Mouse (Mus musculus) stomach, embryonic 15.5 days (tissue): ENCODE measurements around the gene Slc6a17. TPM values are rescaled to one million over a fixed set of nuclear protein-coding genes. Genes with fewer than 3 reads are reported as not detected.

Experiments
- ATAC-seq: fragments of 200-750 bp; cut with Nextera tagmentation; 2 replicates; pipeline ENCODE4 v1.8.0; 2017; ENCODE audit warnings: low read depth, moderate number of reproducible peaks, moderate TSS enrichment; ENCODE audit not compliant: insufficient read depth, low FRiP score
- H3K27ac ChIP-seq: fragments of 300-500 bp; sonication (generic); 2 replicates; pipeline ENCODE4 v1.5.1; 2015; ENCODE audit warnings: mild to moderate bottlenecking, inconsistent platforms
- H3K27me3 ChIP-seq: fragments of 300-500 bp; sonication (generic); replicated peaks from 2 replicates; pipeline ENCODE4 v1.6.1; 2015; ENCODE audit warnings: inconsistent platforms
- H3K36me3 ChIP-seq: fragments of 300-500 bp; sonication (generic); 2 replicates; pipeline ENCODE4 v1.6.1; 2015; ENCODE audit warnings: inconsistent platforms
- H3K4me1 ChIP-seq: fragments of 300-500 bp; sonication (generic); 2 replicates; pipeline ENCODE4 v1.6.1; 2015; ENCODE audit warnings: inconsistent platforms
- H3K4me2 ChIP-seq: fragments of 300-500 bp; sonication (generic); 2 replicates; pipeline ENCODE4 v1.6.1; 2015; ENCODE audit warnings: mild to moderate bottlenecking, inconsistent platforms
- H3K4me3 ChIP-seq: fragments of 300-500 bp; sonication (generic); replicated peaks from 2 replicates; pipeline ENCODE4 v1.5.1; 2015; ENCODE audit warnings: inconsistent platforms
- H3K9ac ChIP-seq: fragments of 300-500 bp; sonication (generic); 2 replicates; pipeline ENCODE4 v1.6.1; 2015; ENCODE audit warnings: inconsistent platforms
- H3K9me3 ChIP-seq: fragments of 300-500 bp; sonication (generic); 2 replicates; pipeline ENCODE4 v1.6.1; 2016; ENCODE audit warnings: inconsistent platforms
- WGBS: fragments of 180-500 bp; shearing (Covaris S2); methylation state at CpG from one replicate; pipeline ENCODE4 v1.1.7; 2015; 5-methylcytosine and 5-hydroxymethylcytosine counted together
- polyA plus RNA-seq: library from polyadenylated mRNA; unstranded; fragments of >200 nt; fragmentation: Nextera tagmentation; extraction: Ambion mirVana; gene quantifications from 2 replicates; pipeline ENCODE4 v1.2.1, GENCODE M21; 2015

Gene Slc6a17
- polyA plus RNA-seq, 1 experiment from 2014 or later, result 2.8 TPM

DNA sequence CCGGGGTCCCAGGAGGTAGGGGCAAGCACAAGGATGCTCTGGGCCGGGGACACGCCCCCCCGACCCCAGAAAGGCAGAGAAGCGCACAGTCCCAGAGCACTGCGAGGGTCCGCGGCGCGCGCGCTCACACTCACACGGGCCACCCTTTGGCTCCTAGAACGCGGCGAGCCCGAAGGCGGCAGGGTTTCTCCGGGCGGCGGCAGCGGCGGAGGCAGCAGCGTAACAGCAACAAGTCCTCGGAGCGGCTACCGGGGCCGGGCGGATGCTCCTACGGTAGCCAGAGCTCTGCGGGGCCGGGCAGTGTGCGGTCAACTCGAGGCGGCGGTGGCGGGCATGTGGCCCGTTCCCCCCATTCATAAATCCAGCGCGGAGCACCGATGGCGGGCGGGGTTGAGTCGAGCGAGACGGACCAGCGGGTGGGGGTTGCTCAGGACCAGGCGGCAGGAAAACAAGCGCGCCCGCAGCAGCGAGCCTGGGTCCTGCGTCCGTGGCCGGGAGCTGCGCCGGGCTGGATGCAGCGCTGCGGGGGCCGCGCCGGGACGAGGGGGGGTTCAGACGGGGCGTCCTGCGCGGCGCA, 58.5 kb downstream of the Slc6a17 start, which contains the start of gene Kcnc4:
TSS of gene Kcnc4 (minus strand) at position 357 of the 577 bp plus-strand sequence.
- no peak within 1 kb of the TSS for H3K27ac ChIP-seq
- H3K27me3 ChIP-seq, result peaks cover 90% of the 10 kb centered on the region
- peaks cover 22% of the 10 kb centered on the region for H3K4me1 ChIP-seq
- no peak within 1 kb of the TSS for H3K9ac ChIP-seq
- H3K9me3 ChIP-seq, result no peaks in the 10 kb centered on the region
- WGBS, result under 1% methylated on average over 62 of the region's 68 CpGs
- no peaks in the 10 kb centered on the region for H3K36me3 ChIP-seq
- peak within 1 kb of the TSS; percentile 96 for H3K4me2 ChIP-seq
- ATAC-seq, result peak; percentile 30; the same call in 1 of the 2 replicates
- H3K4me3 ChIP-seq, result peak within 1 kb of the TSS; percentile 47

GRCm38 (mm10) chr3:107458528-107459195, 59.2 kb downstream of the Slc6a17 start:
- H3K27ac ChIP-seq, result no peak overlapping the region
- 0% methylated on average over 50 of the region's 51 CpGs for WGBS
- ATAC-seq, result no peak
- peaks cover 91% of the 10 kb centered on the region for H3K27me3 ChIP-seq
- H3K36me3 ChIP-seq, result no peaks in the 10 kb centered on the region
- peak overlapping the region; percentile 96 for H3K4me2 ChIP-seq
- peak overlapping the region; percentile 47 for H3K4me3 ChIP-seq
- peaks cover 22% of the 10 kb centered on the region for H3K4me1 ChIP-seq
- H3K9me3 ChIP-seq, result no peaks in the 10 kb centered on the region
- no peak overlapping the region for H3K9ac ChIP-seq

DNA sequence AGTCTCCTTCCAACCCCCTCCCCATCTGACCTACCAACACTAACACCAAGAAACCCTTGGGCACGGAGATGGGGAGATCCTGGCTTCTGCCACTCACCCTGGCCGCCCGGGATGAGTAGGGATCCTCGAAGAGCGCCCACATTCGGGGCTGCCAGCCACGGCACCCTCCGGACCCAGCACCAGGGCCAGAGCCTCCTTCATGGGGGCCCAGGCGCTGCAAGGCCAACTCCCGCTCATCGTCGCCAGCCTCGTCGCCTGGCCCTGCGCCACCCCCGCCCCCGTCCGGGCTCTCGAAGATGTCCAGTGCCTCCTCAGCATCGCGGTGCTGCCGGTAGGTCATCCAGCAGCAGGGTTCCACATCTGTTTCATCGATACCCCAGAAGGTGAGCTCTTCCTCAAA, 59.7 kb downstream of the Slc6a17 start:
- no peak for ATAC-seq
- Histone ChIP-seq H3K27ac (no peak overlapping the region), H3K9ac (no peak overlapping the region), H3K27me3 (peaks cover 92% of the 10 kb centered on the region), H3K36me3 (no peaks in the 10 kb centered on the region), H3K4me1 (peaks cover 22% of the 10 kb centered on the region), H3K4me2 (peak overlapping the region; percentile 96), H3K9me3 (no peaks in the 10 kb centered on the region), H3K4me3 (peak overlapping the region; percentile 47)
- 3% methylated on average over 23 of the region's 23 CpGs for WGBS

- H3K27me3 ChIP-seq, result peaks cover 61% of the 10 kb centered on the region
- no peak for ATAC-seq
- H3K9me3 ChIP-seq, result no peaks in the 10 kb centered on the region
- no peak overlapping the region for H3K4me2 ChIP-seq
- no peak overlapping the region for H3K9ac ChIP-seq
- H3K4me1 ChIP-seq, result peaks cover 12% of the 10 kb centered on the region
- no peaks in the 10 kb centered on the region for H3K36me3 ChIP-seq
- no peak overlapping the region for H3K27ac ChIP-seq
- WGBS, result 67% methylated on average over 4 of the region's 4 CpGs
- no peak overlapping the region for H3K4me3 ChIP-seq
These were observed 63.5 kb downstream of the Slc6a17 start for GRCm38 (mm10) chr3:107454280-107454679.

GRCm38 (mm10) chr3:107446822-107447221, 71.0 kb downstream of the Slc6a17 start:
- no peaks in the 10 kb centered on the region for H3K27me3 ChIP-seq
- no peaks in the 10 kb centered on the region for H3K9me3 ChIP-seq
- ATAC-seq, result peak; percentile 55; the same call in 1 of the 2 replicates
- H3K4me1 ChIP-seq, result no peaks in the 10 kb centered on the region
- no peak overlapping the region for H3K4me3 ChIP-seq
- no peak overlapping the region for H3K4me2 ChIP-seq
- no peaks in the 10 kb centered on the region for H3K36me3 ChIP-seq
- H3K27ac ChIP-seq, result no peak overlapping the region
- H3K9ac ChIP-seq, result no peak overlapping the region
- WGBS, result 51% methylated on average over 3 of the region's 3 CpGs

DNA sequence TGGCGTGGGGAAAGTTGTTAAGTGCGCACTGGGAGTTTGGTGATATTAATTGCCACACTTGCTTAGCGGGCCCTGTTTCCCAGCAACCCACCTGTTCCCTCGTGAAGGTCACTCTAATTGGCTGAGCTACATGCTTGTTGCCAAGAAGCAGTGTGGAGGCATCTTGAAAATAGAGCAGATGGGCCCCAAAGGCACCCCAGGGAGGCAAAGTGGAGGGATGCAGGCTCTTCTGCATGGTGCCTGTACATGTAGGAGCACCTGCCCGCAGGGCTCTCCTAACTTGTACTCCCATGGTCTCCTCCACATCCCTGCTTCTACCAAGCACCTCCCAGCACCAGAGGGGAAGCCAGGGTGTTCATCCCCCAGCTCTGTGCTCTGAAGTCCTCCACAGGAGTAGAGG, 74.0 kb downstream of the Slc6a17 start:
- Histone ChIP-seq H3K9ac (no peak overlapping the region), H3K4me2 (no peak overlapping the region), H3K36me3 (no peaks in the 10 kb centered on the region), H3K9me3 (no peaks in the 10 kb centered on the region), H3K4me3 (no peak overlapping the region), H3K27ac (no peak overlapping the region), H3K4me1 (no peaks in the 10 kb centered on the region), H3K27me3 (no peaks in the 10 kb centered on the region)
- ATAC-seq, result no peak
- WGBS, result 78% methylated on average over 5 of the region's 5 CpGs

DNA sequence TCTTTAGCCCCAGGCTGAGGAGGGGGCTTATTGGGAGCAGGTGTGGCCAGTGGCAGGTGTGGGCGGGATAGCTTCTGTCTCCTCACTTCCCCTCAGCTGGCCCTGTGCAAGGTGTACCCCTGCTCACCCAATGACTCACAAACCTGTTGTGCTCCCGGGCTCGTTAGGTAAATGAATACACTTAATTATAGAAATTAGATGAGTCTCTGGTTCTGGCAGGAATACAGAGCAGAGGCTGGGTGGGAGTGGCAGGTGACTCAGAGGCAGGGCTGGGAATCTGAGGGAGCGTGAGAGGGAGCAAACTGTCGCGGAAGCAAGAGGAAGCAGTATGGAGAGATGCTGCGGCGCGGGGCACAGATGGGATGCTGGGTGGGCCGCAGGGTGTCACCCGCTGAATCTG, 75.6 kb downstream of the Slc6a17 start:
- no peaks in the 10 kb centered on the region for H3K4me1 ChIP-seq
- peak; percentile 40; the same call in 1 of the 2 replicates for ATAC-seq
- H3K27ac ChIP-seq, result no peak overlapping the region
- no peak overlapping the region for H3K4me2 ChIP-seq
- 72% methylated on average over 11 of the region's 11 CpGs for WGBS
- no peaks in the 10 kb centered on the region for H3K9me3 ChIP-seq
- H3K36me3 ChIP-seq, result no peaks in the 10 kb centered on the region
- H3K27me3 ChIP-seq, result no peaks in the 10 kb centered on the region
- no peak overlapping the region for H3K4me3 ChIP-seq
- no peak overlapping the region for H3K9ac ChIP-seq

GRCm38 (mm10) chr3:107441306-107441705, 76.5 kb downstream of the Slc6a17 start:
- WGBS, result 74% methylated on average over 8 of the region's 8 CpGs
- Histone ChIP-seq H3K4me3 (no peak overlapping the region), H3K4me2 (no peak overlapping the region), H3K4me1 (no peaks in the 10 kb centered on the region), H3K27me3 (no peaks in the 10 kb centered on the region), H3K36me3 (no peaks in the 10 kb centered on the region), H3K27ac (no peak overlapping the region), H3K9ac (no peak overlapping the region), H3K9me3 (no peaks in the 10 kb centered on the region)
- no peak for ATAC-seq

DNA sequence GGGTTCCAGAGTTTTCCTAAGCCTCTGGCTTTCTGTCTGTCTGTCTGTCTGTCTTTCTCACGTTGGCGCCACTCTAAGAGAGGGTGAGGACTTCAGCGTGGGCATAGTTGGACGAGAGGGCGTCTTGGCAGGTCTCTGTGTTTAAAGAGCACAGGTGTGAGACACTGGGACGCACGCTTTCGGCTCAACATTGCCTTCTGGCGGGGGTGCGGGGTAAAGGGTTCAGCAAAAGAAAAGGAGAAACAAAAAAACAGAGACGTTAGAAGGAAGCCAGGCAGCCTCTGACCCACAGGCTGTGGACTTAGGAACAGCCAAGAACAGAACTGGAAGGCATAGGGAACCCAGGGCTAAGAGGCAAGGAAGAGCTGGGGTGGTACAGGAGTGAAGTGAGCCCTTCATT, 78.5 kb downstream of the Slc6a17 start:
- no peaks in the 10 kb centered on the region for H3K9me3 ChIP-seq
- no peaks in the 10 kb centered on the region for H3K36me3 ChIP-seq
- H3K4me1 ChIP-seq, result no peaks in the 10 kb centered on the region
- no peaks in the 10 kb centered on the region for H3K27me3 ChIP-seq
- H3K27ac ChIP-seq, result no peak overlapping the region
- H3K9ac ChIP-seq, result no peak overlapping the region
- 87% methylated on average over 11 of the region's 11 CpGs for WGBS
- no peak for ATAC-seq
- H3K4me2 ChIP-seq, result no peak overlapping the region
- no peak overlapping the region for H3K4me3 ChIP-seq

- no peaks in the 10 kb centered on the region for H3K27me3 ChIP-seq
- no peaks in the 10 kb centered on the region for H3K36me3 ChIP-seq
- no peak for ATAC-seq
- no peaks in the 10 kb centered on the region for H3K9me3 ChIP-seq
- H3K27ac ChIP-seq, result no peak overlapping the region
- no peak overlapping the region for H3K4me2 ChIP-seq
- no peak overlapping the region for H3K9ac ChIP-seq
- H3K4me3 ChIP-seq, result no peak overlapping the region
- 81% methylated on average over 2 of the region's 2 CpGs for WGBS
- no peaks in the 10 kb centered on the region for H3K4me1 ChIP-seq
These were observed 80.2 kb downstream of the Slc6a17 start for GRCm38 (mm10) chr3:107437666-107438065.

- 50% methylated on average over 6 of the region's 6 CpGs for WGBS
These were observed 81.4 kb downstream of the Slc6a17 start for GRCm38 (mm10) chr3:107436434-107436833.

GRCm38 (mm10) chr3:107433614-107434013, 84.2 kb downstream of the Slc6a17 start:
- Histone ChIP-seq H3K36me3 (no peaks in the 10 kb centered on the region), H3K27me3 (no peaks in the 10 kb centered on the region), H3K4me1 (no peaks in the 10 kb centered on the region), H3K9me3 (no peaks in the 10 kb centered on the region), H3K4me3 (no peak overlapping the region), H3K4me2 (no peak overlapping the region), H3K9ac (no peak overlapping the region), H3K27ac (no peak overlapping the region)
- 39% methylated on average over 9 of the region's 9 CpGs for WGBS
- ATAC-seq, result no peak

More at GRCm38 (mm10) chr3:107436434-107436833, 81.4 kb downstream of the Slc6a17 start:
- no peak overlapping the region for H3K4me2 ChIP-seq
- ATAC-seq, result no peak
- no peak overlapping the region for H3K27ac ChIP-seq
- H3K4me1 ChIP-seq, result no peaks in the 10 kb centered on the region
- no peak overlapping the region for H3K4me3 ChIP-seq
- H3K36me3 ChIP-seq, result no peaks in the 10 kb centered on the region
- no peak overlapping the region for H3K9ac ChIP-seq
- no peaks in the 10 kb centered on the region for H3K9me3 ChIP-seq
- H3K27me3 ChIP-seq, result no peaks in the 10 kb centered on the region
